Mouse (Mus musculus) ES-Bruce4 (cell line): ENCODE data around the gene Ctnnbl1. TPM values are rescaled to one million over a fixed set of nuclear protein-coding genes. Genes with fewer than 3 reads are reported as not detected.

Experiments
- H3K27ac ChIP-seq: 2 replicates; pipeline ENCODE4 v1.5.1; 2012; ENCODE audit warnings: low read length, inconsistent platforms; ENCODE audit not compliant: insufficient read depth
- H3K27me3 ChIP-seq: 2 replicates; pipeline ENCODE4 v1.6.1; 2012; ENCODE audit warnings: mild to moderate bottlenecking, low read length, inconsistent platforms; ENCODE audit not compliant: control insufficient read depth, poor library complexity, insufficient read depth, severe bottlenecking
- H3K36me3 ChIP-seq: 2 replicates; pipeline ENCODE4 v1.6.1; 2012; ENCODE audit warnings: inconsistent platforms, mild to moderate bottlenecking, low read length, moderate library complexity; ENCODE audit not compliant: control insufficient read depth, poor library complexity, insufficient read depth, severe bottlenecking
- H3K4me1 ChIP-seq: one replicate; pipeline ENCODE4 v1.8.1; 2011; ENCODE audit warnings: low read length; ENCODE audit not compliant: control insufficient read depth, insufficient read depth
- H3K4me3 ChIP-seq: 2 replicates; pipeline ENCODE4 v1.5.1; 2011; ENCODE audit warnings: low read depth, mild to moderate bottlenecking, low read length
- H3K9ac ChIP-seq: 2 replicates; pipeline ENCODE4 v1.6.1; 2012; ENCODE audit warnings: low read depth, mild to moderate bottlenecking, inconsistent platforms; ENCODE audit not compliant: poor library complexity, severe bottlenecking
- H3K9me3 ChIP-seq: replicated peaks from 2 replicates; pipeline ENCODE4 v1.6.1; 2012; ENCODE audit warnings: mild to moderate bottlenecking, low read length, inconsistent platforms; ENCODE audit not compliant: control insufficient read depth, poor library complexity, insufficient read depth, severe bottlenecking
- CTCF ChIP-seq: IDR thresholded peaks from one replicate; pipeline ENCODE4 v1.8.1; 2011; ENCODE audit warnings: low read depth, low read length
- EP300 ChIP-seq: IDR thresholded peaks from 2 replicates; pipeline ENCODE4 v1.6.1; 2011; ENCODE audit warnings: low read depth, low read length; ENCODE audit not compliant: insufficient read depth
- POLR2A ChIP-seq: IDR thresholded peaks from one replicate; pipeline ENCODE4 v1.8.1; 2011; ENCODE audit warnings: low read length; ENCODE audit not compliant: insufficient read depth
- polyA plus RNA-seq: library from polyadenylated mRNA; stranded (reverse); fragments of >200 nt; gene quantifications from 2 replicates; pipeline ENCODE4 v1.2.4, GENCODE M21; 2011; ENCODE audit warnings: low read depth; ENCODE audit not compliant: missing spikeins, insufficient read depth, insufficient read length

Gene Ctnnbl1
- polyA plus RNA-seq, 1 experiment: 37.2 TPM

GRCm38 (mm10) chr2:157795627-157796423 is 58.6 kb downstream of the Ctnnbl1 start:
- no peak overlapping the region for H3K4me3 ChIP-seq
- H3K9me3 ChIP-seq: no peaks in the 10 kb centered on the region
- TF ChIP-seq EP300 (no peak), POLR2A (no peak), CTCF (no peak)
- no peak overlapping the region for H3K27ac ChIP-seq
- no peaks in the 10 kb centered on the region for H3K4me1 ChIP-seq
- no peak overlapping the region for H3K9ac ChIP-seq
- H3K27me3 ChIP-seq: no peaks in the 10 kb centered on the region
- H3K36me3 ChIP-seq: peaks cover 4% of the 10 kb centered on the region; the same call in 1 of the 2 replicates

GRCm38 (mm10) chr2:157799533-157799932 is 62.3 kb downstream of the Ctnnbl1 start:
- Histone ChIP-seq H3K36me3 (no peaks in the 10 kb centered on the region), H3K27me3 (no peaks in the 10 kb centered on the region), H3K9me3 (no peaks in the 10 kb centered on the region), H3K4me1 (no peaks in the 10 kb centered on the region), H3K9ac (no peak overlapping the region), H3K27ac (no peak overlapping the region), H3K4me3 (no peak overlapping the region)
- TF ChIP-seq CTCF: no peak

GRCm38 (mm10) chr2:157800288-157800687 is 63.1 kb downstream of the Ctnnbl1 start:
- TF ChIP-seq CTCF (no peak), POLR2A (no peak), EP300 (no peak)
- Histone ChIP-seq H3K9ac (no peak overlapping the region), H3K27me3 (no peaks in the 10 kb centered on the region), H3K27ac (no peak overlapping the region), H3K4me3 (no peak overlapping the region), H3K36me3 (no peaks in the 10 kb centered on the region), H3K9me3 (no peaks in the 10 kb centered on the region), H3K4me1 (no peaks in the 10 kb centered on the region)

- no peak overlapping the region for H3K27ac ChIP-seq
- no peak for TF ChIP-seq POLR2A
- no peak for TF ChIP-seq CTCF
- TF ChIP-seq EP300: no peak
- no peaks in the 10 kb centered on the region for H3K27me3 ChIP-seq
- no peaks in the 10 kb centered on the region for H3K9me3 ChIP-seq
- no peaks in the 10 kb centered on the region for H3K36me3 ChIP-seq
- H3K4me1 ChIP-seq: no peaks in the 10 kb centered on the region
- H3K4me3 ChIP-seq: no peak overlapping the region
- no peak overlapping the region for H3K9ac ChIP-seq
Measured at GRCm38 (mm10) chr2:157800746-157801501, 63.7 kb downstream of the Ctnnbl1 start.

GRCm38 (mm10) chr2:157801505-157802357 is 64.5 kb downstream of the Ctnnbl1 start:
- no peaks in the 10 kb centered on the region for H3K9me3 ChIP-seq
- no peaks in the 10 kb centered on the region for H3K4me1 ChIP-seq
- H3K4me3 ChIP-seq: no peak overlapping the region
- H3K9ac ChIP-seq: no peak overlapping the region
- H3K36me3 ChIP-seq: no peaks in the 10 kb centered on the region
- no peak overlapping the region for H3K27ac ChIP-seq
- no peak for TF ChIP-seq EP300
- no peaks in the 10 kb centered on the region for H3K27me3 ChIP-seq
